Mouse (Mus musculus): ENCODE data around the gene Rrp1. TPM values are rescaled to one million over a fixed set of nuclear protein-coding genes. Genes with fewer than 3 reads are reported as not detected.

Rrp1 gene
- polyA plus RNA-seq, 1 experiment from 2014 or later: 277 TPM

GRCm38 (mm10) chr10:78447396-78447795 is 34.6 kb upstream of the Rrp1 start:
- ATAC-seq (replicated peaks; ENCODE audit: low FRiP score) (no peak), DNase-seq (ENCODE audit: low spot score) (no peak)
- Histone ChIP-seq H3K36me3 (ENCODE audit: control insufficient read depth, insufficient read depth, low read length) (peaks cover 9% of the 10 kb centered on the region; the same call in 1 of the 2 replicates), H3K27me3 (replicated peaks; ENCODE audit: control insufficient read depth, insufficient read depth, low read length) (no peaks in the 10 kb centered on the region), H3K27ac (ENCODE audit: low read depth, low read length) (no peak overlapping the region), H3K4me3 (ENCODE audit: low read depth, low read length) (no peak overlapping the region), H3K4me1 (replicated peaks; ENCODE audit: control insufficient read depth, insufficient read depth, low read length) (no peaks in the 10 kb centered on the region), H3K9ac (ENCODE audit: low read depth, low read length) (no peak overlapping the region), H3K4me2 (no peak overlapping the region), H3K9me3 (ENCODE audit: control insufficient read depth, low read length) (no peaks in the 10 kb centered on the region)
- 94% methylated on average over 3 of the region's 3 CpGs for WGBS

- Histone ChIP-seq H3K4me3 (ENCODE audit: low read depth, low read length) (no peak overlapping the region), H3K9ac (ENCODE audit: low read depth, low read length) (no peak overlapping the region), H3K27me3 (replicated peaks; ENCODE audit: control insufficient read depth, insufficient read depth, low read length) (no peaks in the 10 kb centered on the region), H3K36me3 (ENCODE audit: control insufficient read depth, insufficient read depth, low read length) (peaks cover 12% of the 10 kb centered on the region; the same call in 1 of the 2 replicates), H3K27ac (ENCODE audit: low read depth, low read length) (no peak overlapping the region), H3K4me2 (no peak overlapping the region), H3K9me3 (ENCODE audit: control insufficient read depth, low read length) (no peaks in the 10 kb centered on the region), H3K4me1 (replicated peaks; ENCODE audit: control insufficient read depth, insufficient read depth, low read length) (no peaks in the 10 kb centered on the region)
- DNase-seq (ENCODE audit: low spot score): no peak
- no peak for ATAC-seq (replicated peaks; ENCODE audit: low FRiP score)
- whole genome bisulfite sequencing: 87% methylated on average over 3 of the region's 3 CpGs
These were observed 33.4 kb upstream of the Rrp1 start for GRCm38 (mm10) chr10:78446195-78446594.

GRCm38 (mm10) chr10:78442292-78442691 is 29.4 kb upstream of the Rrp1 start:
- Histone ChIP-seq H3K36me3 (ENCODE audit: control insufficient read depth, insufficient read depth, low read length) (peaks cover 15% of the 10 kb centered on the region; the same call in 1 of the 2 replicates), H3K4me3 (ENCODE audit: low read depth, low read length) (no peak overlapping the region), H3K27me3 (replicated peaks; ENCODE audit: control insufficient read depth, insufficient read depth, low read length) (no peaks in the 10 kb centered on the region), H3K27ac (ENCODE audit: low read depth, low read length) (no peak overlapping the region), H3K9me3 (ENCODE audit: control insufficient read depth, low read length) (no peaks in the 10 kb centered on the region), H3K9ac (ENCODE audit: low read depth, low read length) (no peak overlapping the region), H3K4me1 (replicated peaks; ENCODE audit: control insufficient read depth, insufficient read depth, low read length) (no peaks in the 10 kb centered on the region), H3K4me2 (no peak overlapping the region)
- ATAC-seq (replicated peaks; ENCODE audit: low FRiP score) (no peak), DNase-seq (ENCODE audit: low spot score) (no peak)
- WGBS: 92% methylated on average over 3 of the region's 3 CpGs

GRCm38 (mm10) chr10:78441606-78442005 is 28.8 kb upstream of the Rrp1 start:
- H3K4me3 ChIP-seq (ENCODE audit: low read depth, low read length): no peak overlapping the region
- no peaks in the 10 kb centered on the region for H3K27me3 ChIP-seq (replicated peaks; ENCODE audit: control insufficient read depth, insufficient read depth, low read length)
- DNase-seq (ENCODE audit: low spot score) (no peak), ATAC-seq (replicated peaks; ENCODE audit: low FRiP score) (no peak)
- H3K9me3 ChIP-seq (ENCODE audit: control insufficient read depth, low read length): no peaks in the 10 kb centered on the region
- no peak overlapping the region for H3K27ac ChIP-seq (ENCODE audit: low read depth, low read length)
- H3K36me3 ChIP-seq (ENCODE audit: control insufficient read depth, insufficient read depth, low read length): peaks cover 13% of the 10 kb centered on the region; the same call in 1 of the 2 replicates
- H3K9ac ChIP-seq (ENCODE audit: low read depth, low read length): no peak overlapping the region
- 77% methylated on average over 5 of the region's 5 CpGs for WGBS
- no peak overlapping the region for H3K4me2 ChIP-seq
- H3K4me1 ChIP-seq (replicated peaks; ENCODE audit: control insufficient read depth, insufficient read depth, low read length): no peaks in the 10 kb centered on the region

GRCm38 (mm10) chr10:78440812-78441211 is 28.0 kb upstream of the Rrp1 start:
- Histone ChIP-seq H3K27me3 (replicated peaks; ENCODE audit: control insufficient read depth, insufficient read depth, low read length) (no peaks in the 10 kb centered on the region), H3K4me1 (replicated peaks; ENCODE audit: control insufficient read depth, insufficient read depth, low read length) (no peaks in the 10 kb centered on the region), H3K4me3 (ENCODE audit: low read depth, low read length) (no peak overlapping the region), H3K9me3 (ENCODE audit: control insufficient read depth, low read length) (no peaks in the 10 kb centered on the region), H3K9ac (ENCODE audit: low read depth, low read length) (no peak overlapping the region), H3K4me2 (no peak overlapping the region), H3K36me3 (ENCODE audit: control insufficient read depth, insufficient read depth, low read length) (peaks cover 13% of the 10 kb centered on the region; the same call in 1 of the 2 replicates), H3K27ac (ENCODE audit: low read depth, low read length) (no peak overlapping the region)
- no peak for ATAC-seq (replicated peaks; ENCODE audit: low FRiP score)
- no peak for DNase-seq (ENCODE audit: low spot score)
- 60% methylated on average over 9 of the region's 9 CpGs for WGBS

- H3K4me2 ChIP-seq: no peak overlapping the region
- H3K36me3 ChIP-seq (ENCODE audit: control insufficient read depth, insufficient read depth, low read length): peaks cover 12% of the 10 kb centered on the region; the same call in 1 of the 2 replicates
- DNase-seq (ENCODE audit: low spot score) (no peak), ATAC-seq (replicated peaks; ENCODE audit: low FRiP score) (no peak)
- no peaks in the 10 kb centered on the region for H3K9me3 ChIP-seq (ENCODE audit: control insufficient read depth, low read length)
- no peak overlapping the region for H3K4me3 ChIP-seq (ENCODE audit: low read depth, low read length)
- H3K9ac ChIP-seq (ENCODE audit: low read depth, low read length): no peak overlapping the region
- 86% methylated on average over 7 of the region's 7 CpGs for WGBS
- no peaks in the 10 kb centered on the region for H3K4me1 ChIP-seq (replicated peaks; ENCODE audit: control insufficient read depth, insufficient read depth, low read length)
- no peaks in the 10 kb centered on the region for H3K27me3 ChIP-seq (replicated peaks; ENCODE audit: control insufficient read depth, insufficient read depth, low read length)
- no peak overlapping the region; the same call in 1 of the 2 replicates for H3K27ac ChIP-seq (ENCODE audit: low read depth, low read length)
These were observed 27.1 kb upstream of the Rrp1 start for GRCm38 (mm10) chr10:78439990-78440389.

- DNase-seq (ENCODE audit: low spot score): no peak
- no peaks in the 10 kb centered on the region for H3K4me1 ChIP-seq (replicated peaks; ENCODE audit: control insufficient read depth, insufficient read depth, low read length)
- H3K9ac ChIP-seq (ENCODE audit: low read depth, low read length): no peak overlapping the region
- peaks cover 7% of the 10 kb centered on the region; the same call in 1 of the 2 replicates for H3K36me3 ChIP-seq (ENCODE audit: control insufficient read depth, insufficient read depth, low read length)
- WGBS: 56% methylated on average over 5 of the region's 5 CpGs
- H3K27ac ChIP-seq (ENCODE audit: low read depth, low read length): no peak overlapping the region
- no peak overlapping the region for H3K4me2 ChIP-seq
- H3K4me3 ChIP-seq (ENCODE audit: low read depth, low read length): no peak overlapping the region
- no peaks in the 10 kb centered on the region for H3K9me3 ChIP-seq (ENCODE audit: control insufficient read depth, low read length)
- no peak for ATAC-seq (replicated peaks; ENCODE audit: low FRiP score)
- H3K27me3 ChIP-seq (replicated peaks; ENCODE audit: control insufficient read depth, insufficient read depth, low read length): no peaks in the 10 kb centered on the region
These were observed 26.7 kb upstream of the Rrp1 start for GRCm38 (mm10) chr10:78439550-78439949.

GRCm38 (mm10) chr10:78438094-78438493 is 25.3 kb upstream of the Rrp1 start:
- ATAC-seq (replicated peaks; ENCODE audit: low FRiP score) (peak; percentile 21; the same call in 1 of the 2 replicates), DNase-seq (ENCODE audit: low spot score) (peak; percentile 76)
- H3K9ac ChIP-seq (ENCODE audit: low read depth, low read length): no peak overlapping the region
- peaks cover 6% of the 10 kb centered on the region; the same call in 1 of the 2 replicates for H3K36me3 ChIP-seq (ENCODE audit: control insufficient read depth, insufficient read depth, low read length)
- H3K4me1 ChIP-seq (replicated peaks; ENCODE audit: control insufficient read depth, insufficient read depth, low read length): no peaks in the 10 kb centered on the region
- H3K4me3 ChIP-seq (ENCODE audit: low read depth, low read length): no peak overlapping the region
- H3K27me3 ChIP-seq (replicated peaks; ENCODE audit: control insufficient read depth, insufficient read depth, low read length): no peaks in the 10 kb centered on the region
- no peaks in the 10 kb centered on the region for H3K9me3 ChIP-seq (ENCODE audit: control insufficient read depth, low read length)
- no peak overlapping the region for H3K4me2 ChIP-seq
- no peak overlapping the region for H3K27ac ChIP-seq (ENCODE audit: low read depth, low read length)
- WGBS: 14% methylated on average over 5 of the region's 5 CpGs

GRCm38 (mm10) chr10:78432853-78433252 is 20.0 kb upstream of the Rrp1 start:
- H3K36me3 ChIP-seq (ENCODE audit: control insufficient read depth, insufficient read depth, low read length): no peaks in the 10 kb centered on the region
- ATAC-seq (replicated peaks; ENCODE audit: low FRiP score): no peak
- 68% methylated on average over 3 of the region's 3 CpGs for WGBS
- H3K9ac ChIP-seq (ENCODE audit: low read depth, low read length): no peak overlapping the region
- H3K4me1 ChIP-seq (replicated peaks; ENCODE audit: control insufficient read depth, insufficient read depth, low read length): no peaks in the 10 kb centered on the region
- no peak for DNase-seq (ENCODE audit: low spot score)
- H3K4me2 ChIP-seq: no peak overlapping the region
- no peaks in the 10 kb centered on the region for H3K27me3 ChIP-seq (replicated peaks; ENCODE audit: control insufficient read depth, insufficient read depth, low read length)
- H3K27ac ChIP-seq (ENCODE audit: low read depth, low read length): no peak overlapping the region
- no peak overlapping the region for H3K4me3 ChIP-seq (ENCODE audit: low read depth, low read length)
- H3K9me3 ChIP-seq (ENCODE audit: control insufficient read depth, low read length): no peaks in the 10 kb centered on the region
